Mouse (Mus musculus) neural tube, embryonic 11.5 days (tissue): ENCODE results near the gene Srcin1. TPM values are rescaled to one million over a fixed set of nuclear protein-coding genes. Genes with fewer than 3 reads are reported as not detected.
A peak's percentile ranks its signal among the peaks of the same experiment; 100 is the strongest.

Experiments used
- ATAC-seq: fragments of 200-750 bp; cut with Nextera tagmentation; 2 replicates; pipeline ENCODE4 v1.8.0; 2017; ENCODE audit warnings: moderate number of reproducible peaks, mild to moderate bottlenecking, moderate TSS enrichment, moderate library complexity; ENCODE audit not compliant: insufficient read depth, low FRiP score, low TSS enrichment
- DNase-seq: peaks from one replicate; pipeline ENCODE4 v3.0.0-alpha.2; 2015; ENCODE audit warnings: low spot score
- H3K27ac ChIP-seq: fragments of 300-500 bp; sonication (generic); 2 replicates; pipeline ENCODE4 v1.5.1; 2014; ENCODE audit warnings: low read depth, mild to moderate bottlenecking, low read length
- H3K27me3 ChIP-seq: fragments of 300-500 bp; sonication (generic); 2 replicates; pipeline ENCODE4 v1.6.1; 2014; ENCODE audit warnings: mild to moderate bottlenecking, low read length, mixed read lengths; ENCODE audit not compliant: control insufficient read depth, insufficient read depth
- H3K36me3 ChIP-seq: fragments of 300-500 bp; sonication (generic); 2 replicates; pipeline ENCODE4 v1.6.1; 2014; ENCODE audit warnings: mild to moderate bottlenecking, low read length, moderate library complexity, mixed read lengths; ENCODE audit not compliant: control insufficient read depth, insufficient read depth
- H3K4me1 ChIP-seq: fragments of 300-500 bp; sonication (generic); 2 replicates; pipeline ENCODE4 v1.6.1; 2014; ENCODE audit warnings: low read length, mixed read lengths; ENCODE audit not compliant: control insufficient read depth, insufficient read depth
- H3K4me2 ChIP-seq: fragments of 300-500 bp; sonication (generic); 2 replicates; pipeline ENCODE4 v1.6.1; 2014; ENCODE audit warnings: low read depth, mild to moderate bottlenecking, moderate library complexity
- H3K4me3 ChIP-seq: fragments of 300-500 bp; sonication (generic); 2 replicates; pipeline ENCODE4 v1.5.1; 2014; ENCODE audit warnings: low read depth, low read length
- H3K9ac ChIP-seq: fragments of 300-500 bp; sonication (generic); 2 replicates; pipeline ENCODE4 v1.6.1; 2014; ENCODE audit warnings: mild to moderate bottlenecking, low read length
- H3K9me3 ChIP-seq: fragments of 300-500 bp; sonication (generic); 2 replicates; pipeline ENCODE4 v1.6.1; 2016; ENCODE audit warnings: low read length; ENCODE audit not compliant: control insufficient read depth
- WGBS: fragments of 180-500 bp; shearing (Covaris S2); extraction: QIAGEN DNeasy Blood & Tissue Kit; methylation state at CpG from one replicate; pipeline ENCODE4 v1.1.7; 2014; 5-methylcytosine and 5-hydroxymethylcytosine counted together
- polyA plus RNA-seq: library from polyadenylated mRNA; unstranded; fragments of >200 nt; fragmentation: Nextera tagmentation; extraction: Ambion mirVana; gene quantifications from 2 replicates; pipeline ENCODE4 v1.2.1, GENCODE M21; 2014

The Srcin1 gene
- polyA plus RNA-seq, 1 experiment from 2014 or later = 2.5 TPM

- 11% methylated on average over 8 of the region's 8 CpGs for WGBS
- Histone ChIP-seq H3K9ac (no peak overlapping the region), H3K27me3 (peaks cover 28% of the 10 kb centered on the region), H3K27ac (no peak overlapping the region), H3K4me2 (no peak overlapping the region), H3K4me3 (no peak overlapping the region), H3K4me1 (peaks cover 31% of the 10 kb centered on the region), H3K9me3 (no peaks in the 10 kb centered on the region), H3K36me3 (no peaks in the 10 kb centered on the region)
- DNase-seq (peak; percentile 89), ATAC-seq (no peak)
These were observed 7.3 kb downstream of the Srcin1 start for GRCm38 (mm10) chr11:97568729-97569128.

- H3K4me3 ChIP-seq = no peak overlapping the region
- ATAC-seq (no peak), DNase-seq (no peak)
- H3K4me2 ChIP-seq = no peak overlapping the region
- H3K9me3 ChIP-seq = no peaks in the 10 kb centered on the region
- peaks cover 26% of the 10 kb centered on the region for H3K4me1 ChIP-seq
- no peaks in the 10 kb centered on the region for H3K36me3 ChIP-seq
- H3K9ac ChIP-seq = no peak overlapping the region
- no peak overlapping the region for H3K27ac ChIP-seq
- H3K27me3 ChIP-seq = peaks cover 17% of the 10 kb centered on the region
- WGBS = 8% methylated on average over 11 of the region's 11 CpGs
These were observed 8.5 kb downstream of the Srcin1 start for GRCm38 (mm10) chr11:97567480-97567879.

- no peak for ATAC-seq
- H3K9ac ChIP-seq = no peak overlapping the region
- no peaks in the 10 kb centered on the region for H3K9me3 ChIP-seq
- no peak overlapping the region for H3K4me2 ChIP-seq
- no peak for DNase-seq
- WGBS = under 1% methylated on average over 13 of the region's 13 CpGs
- H3K4me3 ChIP-seq = no peak overlapping the region; the same call in 1 of the 2 replicates
- H3K4me1 ChIP-seq = peaks cover 17% of the 10 kb centered on the region
- H3K36me3 ChIP-seq = no peaks in the 10 kb centered on the region
- no peak overlapping the region for H3K27ac ChIP-seq
- peaks cover 9% of the 10 kb centered on the region; the same call in 1 of the 2 replicates for H3K27me3 ChIP-seq
These were observed 9.4 kb downstream of the Srcin1 start for GRCm38 (mm10) chr11:97566551-97566950.

GRCm38 (mm10) chr11:97563730-97564129 is 12.3 kb downstream of the Srcin1 start:
- H3K4me3 ChIP-seq = no peak overlapping the region
- H3K9me3 ChIP-seq = no peaks in the 10 kb centered on the region
- ATAC-seq (no peak), DNase-seq (no peak)
- H3K4me1 ChIP-seq = peaks cover 19% of the 10 kb centered on the region
- no peaks in the 10 kb centered on the region for H3K27me3 ChIP-seq
- H3K9ac ChIP-seq = no peak overlapping the region
- H3K4me2 ChIP-seq = no peak overlapping the region
- no peak overlapping the region for H3K27ac ChIP-seq
- 51% methylated on average over 14 of the region's 14 CpGs for WGBS
- no peaks in the 10 kb centered on the region for H3K36me3 ChIP-seq

GRCm38 (mm10) chr11:97562536-97562935 is 13.4 kb downstream of the Srcin1 start:
- Histone ChIP-seq H3K27ac (no peak overlapping the region), H3K9me3 (no peaks in the 10 kb centered on the region), H3K4me2 (no peak overlapping the region), H3K9ac (no peak overlapping the region), H3K4me3 (no peak overlapping the region), H3K27me3 (no peaks in the 10 kb centered on the region), H3K36me3 (no peaks in the 10 kb centered on the region), H3K4me1 (peaks cover 22% of the 10 kb centered on the region)
- ATAC-seq (no peak), DNase-seq (no peak)
- WGBS = 42% methylated on average over 3 of the region's 3 CpGs

GRCm38 (mm10) chr11:97560210-97560963 is 15.6 kb downstream of the Srcin1 start:
- no peaks in the 10 kb centered on the region for H3K36me3 ChIP-seq
- no peak overlapping the region for H3K4me2 ChIP-seq
- H3K27me3 ChIP-seq = no peaks in the 10 kb centered on the region
- no peak overlapping the region for H3K4me3 ChIP-seq
- H3K9me3 ChIP-seq = no peaks in the 10 kb centered on the region
- no peak overlapping the region for H3K9ac ChIP-seq
- no peak for ATAC-seq
- no peak for DNase-seq
- 45% methylated on average over 17 of the region's 17 CpGs for WGBS
- H3K27ac ChIP-seq = no peak overlapping the region
- H3K4me1 ChIP-seq = peaks cover 24% of the 10 kb centered on the region

GRCm38 (mm10) chr11:97559549-97559948 is 16.4 kb downstream of the Srcin1 start:
- H3K4me2 ChIP-seq = no peak overlapping the region
- peak; percentile 53 for DNase-seq
- no peaks in the 10 kb centered on the region for H3K36me3 ChIP-seq
- no peak for ATAC-seq
- H3K27me3 ChIP-seq = no peaks in the 10 kb centered on the region
- H3K9me3 ChIP-seq = no peaks in the 10 kb centered on the region
- H3K4me1 ChIP-seq = peaks cover 24% of the 10 kb centered on the region
- no peak overlapping the region for H3K4me3 ChIP-seq
- no peak overlapping the region for H3K27ac ChIP-seq
- 39% methylated on average over 4 of the region's 4 CpGs for WGBS
- no peak overlapping the region for H3K9ac ChIP-seq

- H3K4me3 ChIP-seq = no peak overlapping the region
- H3K4me1 ChIP-seq = peaks cover 20% of the 10 kb centered on the region
- no peaks in the 10 kb centered on the region for H3K27me3 ChIP-seq
- 67% methylated on average over 3 of the region's 4 CpGs for WGBS
- no peak overlapping the region for H3K27ac ChIP-seq
- H3K4me2 ChIP-seq = no peak overlapping the region
- DNase-seq (no peak), ATAC-seq (no peak)
- H3K36me3 ChIP-seq = no peaks in the 10 kb centered on the region
- H3K9ac ChIP-seq = no peak overlapping the region
- no peaks in the 10 kb centered on the region for H3K9me3 ChIP-seq
These were observed 18.1 kb downstream of the Srcin1 start for GRCm38 (mm10) chr11:97557885-97558284.
